In the genomic region with DNA sequence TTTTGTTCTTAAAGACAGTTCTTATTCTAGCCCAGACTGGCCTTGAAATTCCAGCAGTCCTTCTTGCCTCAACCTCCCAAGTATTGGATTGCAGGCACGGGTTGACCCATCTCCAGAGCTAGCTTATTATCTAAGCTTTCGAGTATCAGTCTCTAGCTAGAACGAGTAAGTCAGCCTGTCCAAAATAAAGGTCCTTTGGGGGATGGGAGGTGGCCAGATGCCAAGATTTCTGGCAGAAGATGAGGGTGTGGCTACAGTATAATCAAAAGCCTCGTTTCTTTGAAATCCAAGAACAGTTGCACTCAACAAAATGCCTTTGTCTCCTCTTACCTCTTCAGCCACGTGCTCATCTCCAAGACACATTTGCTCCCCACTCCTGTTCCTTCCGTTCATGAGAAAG, we compare ENCODE assay signal across 11 mouse cellular contexts. TPM values are rescaled to one million over a fixed set of nuclear protein-coding genes. Genes with fewer than 3 reads are reported as not detected.
A peak's percentile ranks its signal among the peaks of the same experiment; 100 is the strongest.
DNase-seq lines count a peak whose midpoint lies in the region; TF ChIP-seq lines count a peak whose summit lies in the region.
"Had no signal": no experiment of that assay in that cellular context is flagged by ENCODE, and none has a peak within 500 bp of the region (broad histone marks: within the 10 kb centered on the region; RNA-seq: fewer than 3 reads in every experiment).

No protein-coding gene starts in this region.

- 16% methylated on average over 6 of the region's 6 CpGs for WGBS in cerebellum, adult 2 months

- H3K4me3 ChIP-seq in cerebellum, adult 2 months (replicated peaks; ENCODE audit: insufficient read depth, low read depth, low read length), result no peak overlapping the region
- H3K4me3 ChIP-seq: liver, embryonic 15.5 days had no signal

- no peak for TF ChIP-seq POLR2A in cerebellum, adult 2 months (IDR thresholded peaks at IDR 0.05; ENCODE audit: borderline replicate concordance, insufficient read depth, low read length)

- peak; percentile 37 to 47 for DNase-seq in cerebellum, adult 2 months
- no peak for DNase-seq in cerebellum, adult 11 months
- DNase-seq in lung, adult 18-20 months, result peak; percentile 25 to 48
- no peak for DNase-seq in lung, postnatal 36 days
- DNase-seq in heart, adult 9 months (ENCODE audit: low spot score in 2 of 2), result peak; percentile 17 to 30
- DNase-seq in lung, postnatal 10 days, result peak; percentile 64
- DNase-seq in layer of hippocampus, postnatal 36 days, result no peak
- no peak for DNase-seq in spleen, postnatal 36 days (ENCODE audit: low spot score in 2 of 2)
- DNase-seq: embryo, embryonic 11 days had no signal

- H3K27me3 ChIP-seq in cerebellum, adult 2 months (ENCODE audit: control insufficient read depth, insufficient read depth, low read length), result no peaks in the 10 kb centered on the region
- H3K27me3 ChIP-seq: liver, embryonic 15.5 days had no signal

- H3K27ac ChIP-seq in cerebellum, adult 2 months (ENCODE audit: insufficient read depth, low read length), result no peak overlapping the region
- H3K27ac ChIP-seq: kidney, postnatal 0 days; liver, embryonic 15.5 days had no signal

- TF ChIP-seq CTCF in cerebellum, adult 2 months (IDR thresholded peaks at IDR 0.05; ENCODE audit: borderline replicate concordance, insufficient read depth, low read depth, low read length), result no peak

- peaks cover 26% of the 10 kb centered on the region for H3K4me1 ChIP-seq in cerebellum, adult 2 months (ENCODE audit: control insufficient read depth, insufficient read depth, low read length)

RNA-seq across cellular contexts. Expression of a gene that starts 7.6 kb away (rescaled TPM):
- 145 and 149 TPM in 2 replicates for polyA plus RNA-seq in cerebellum, adult 2 months (2012; rRNA removed)
- 100 to 1,000 TPM; 103 to 108 TPM for total RNA-seq in layer of hippocampus, postnatal 36 days (2021)

RNA-seq across cellular contexts. Expression of a gene that starts 12.8 kb away (rescaled TPM):
- polyA plus RNA-seq in cerebellum, adult 2 months (2012; rRNA removed), result 5.4 and 5.8 TPM in 2 replicates
- 1 to 10 TPM; 3.4 TPM for total RNA-seq in layer of hippocampus, postnatal 36 days (2021)

RNA-seq across cellular contexts. Expression of a gene that starts 16.5 kb away (rescaled TPM):
- polyA plus RNA-seq in cerebellum, adult 2 months (2012; rRNA removed), result 0.06 and 0.07 TPM in 2 replicates
- under 1 TPM; 0.25 to 0.50 TPM for total RNA-seq in layer of hippocampus, postnatal 36 days (2021)

RNA-seq across cellular contexts. Expression of a gene that starts 30.7 kb away (rescaled TPM):
- 1.8 and 2.3 TPM in 2 replicates for polyA plus RNA-seq in cerebellum, adult 2 months (2012; rRNA removed)
- 1 to 10 TPM; 1.2 to 1.3 TPM for total RNA-seq in layer of hippocampus, postnatal 36 days (2021)

Comparison
In these comparisons a context has a peak if more than half of its experiments do, and no peak if none do; other contexts are left out.
1. DNase-seq: peak in cerebellum, adult 2 months (2 of 2), lung, adult 18-20 months (2 of 2), heart, adult 9 months (2 of 2) and lung, postnatal 10 days (single experiment); none in cerebellum, adult 11 months (single experiment), lung, postnatal 36 days (single experiment), layer of hippocampus, postnatal 36 days (0 of 2) and spleen, postnatal 36 days (0 of 2).